Mouse (Mus musculus): Measurements from ENCODE around the gene Sall4.

- TF ChIP-seq HCFC1 (IDR thresholded peaks at IDR 0.05; ENCODE audit: low read depth, low read length) (no peak), MAFK (IDR thresholded peaks at IDR 0.05; ENCODE audit: borderline replicate concordance, low read depth, low read length) (no peak), MEF2A (IDR thresholded peaks at IDR 0.05; ENCODE audit: extremely low read depth, insufficient replicate concordance, low read depth, low read length, poor library complexity, severe bottlenecking) (no peak), CTCF (IDR thresholded peaks at IDR 0.05 in 2 of 3, conservative IDR thresholded peaks at IDR 0.05 in 1 of 3; ENCODE audit: control insufficient read depth in 1 of 3, insufficient read depth in 1 of 3, low read depth in 2 of 3, low read length in 3 of 3, poor library complexity in 1 of 3, severe bottlenecking in 1 of 3) (no peak), MYB (IDR thresholded peaks at IDR 0.05; ENCODE audit: low read depth, low read length) (no peak), MAX (IDR thresholded peaks at IDR 0.05; ENCODE audit: low read length) (no peak), POLR2A (IDR thresholded peaks at IDR 0.05; ENCODE audit: control insufficient read depth in 1 of 2, insufficient read depth in 1 of 2, low read depth in 1 of 2, low read length in 2 of 2, poor library complexity in 1 of 2) (no peak), NRF1 (IDR thresholded peaks at IDR 0.05; ENCODE audit: insufficient read depth, low read depth, low read length, poor library complexity, severe bottlenecking) (no peak), MYC (IDR thresholded peaks at IDR 0.05; ENCODE audit: low read depth, low read length) (no peak), BHLHE40 (IDR thresholded peaks at IDR 0.05; ENCODE audit: borderline replicate concordance, low read depth, low read length) (no peak)
These were observed 5.3 kb downstream of the Sall4 start for GRCm38 (mm10) chr2:168762411-168762815.

Measured in MEL (cell line).